Mouse (Mus musculus): ENCODE results near the gene Osbpl10. TPM values are rescaled to one million over a fixed set of nuclear protein-coding genes. Genes with fewer than 3 reads are reported as not detected.

Osbpl10 gene
- polyA plus RNA-seq, 1 experiment: not detected

DNA sequence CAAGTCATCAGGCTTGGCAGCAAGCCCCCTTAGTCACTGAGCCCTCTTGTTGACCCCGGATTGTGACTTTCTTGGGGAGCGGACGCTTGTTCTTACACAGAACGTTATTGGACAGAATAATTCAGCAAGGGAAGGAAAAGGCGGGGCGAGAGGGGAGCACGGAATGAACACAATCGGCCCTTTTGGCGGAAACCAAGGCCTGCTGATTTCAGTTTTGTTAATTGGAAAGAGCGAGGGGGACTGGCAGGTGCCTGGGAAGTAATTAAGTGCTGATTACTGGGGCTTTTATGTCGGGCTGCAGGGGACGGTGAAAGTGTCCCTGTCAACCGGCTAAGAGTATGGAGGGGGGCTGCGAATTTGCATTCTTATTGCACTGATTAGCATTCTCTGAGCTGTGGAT lies 59.8 kb downstream of the Osbpl10 start:
- H3K4me1 ChIP-seq (ENCODE audit: control insufficient read depth): no peaks in the 10 kb centered on the region
- no peak overlapping the region for H3K4me3 ChIP-seq (replicated peaks)
- no peaks in the 10 kb centered on the region for H3K9me3 ChIP-seq (ENCODE audit: control insufficient read depth, low read length)
- H3K27me3 ChIP-seq (ENCODE audit: control insufficient read depth): no peaks in the 10 kb centered on the region
- H3K36me3 ChIP-seq (ENCODE audit: control insufficient read depth): no peaks in the 10 kb centered on the region
- no peak for TF ChIP-seq GATA1 (IDR thresholded peaks at IDR 0.05; ENCODE audit: low read length)
- TF ChIP-seq TAL1 (IDR thresholded peaks at IDR 0.05; ENCODE audit: low read length): no peak

GRCm38 (mm10) chr9:115038686-115039085 lies 60.3 kb downstream of the Osbpl10 start:
- H3K9me3 ChIP-seq (ENCODE audit: control insufficient read depth, low read length): no peaks in the 10 kb centered on the region
- H3K36me3 ChIP-seq (ENCODE audit: control insufficient read depth): no peaks in the 10 kb centered on the region
- H3K4me1 ChIP-seq (ENCODE audit: control insufficient read depth): no peaks in the 10 kb centered on the region
- H3K27me3 ChIP-seq (ENCODE audit: control insufficient read depth): no peaks in the 10 kb centered on the region
- no peak overlapping the region for H3K4me3 ChIP-seq (replicated peaks)
- no peak for TF ChIP-seq GATA1 (IDR thresholded peaks at IDR 0.05; ENCODE audit: low read length)
- no peak for TF ChIP-seq TAL1 (IDR thresholded peaks at IDR 0.05; ENCODE audit: low read length)

DNA sequence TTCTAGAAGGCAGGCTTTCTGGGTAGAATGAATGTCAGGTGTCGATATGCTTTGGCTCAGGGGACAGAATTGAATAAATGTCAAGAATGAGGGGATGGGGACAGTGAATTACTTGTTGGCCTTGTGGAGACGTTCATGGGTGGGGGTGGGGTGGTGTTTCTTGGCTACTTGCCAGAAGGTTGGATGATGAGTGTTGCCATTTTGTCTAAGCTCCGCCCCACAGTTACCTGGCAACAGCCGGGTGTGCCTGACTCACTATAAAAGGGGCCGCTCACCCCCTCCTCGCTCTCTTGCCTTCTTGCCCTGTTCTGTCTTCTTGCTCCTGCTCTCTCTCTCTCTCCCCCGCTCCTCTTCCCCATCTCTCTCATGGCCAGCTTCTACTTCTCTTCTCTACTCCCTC lies 60.9 kb downstream of the Osbpl10 start:
- Histone ChIP-seq H3K4me1 (ENCODE audit: control insufficient read depth) (no peaks in the 10 kb centered on the region), H3K4me3 (replicated peaks) (no peak overlapping the region), H3K27me3 (ENCODE audit: control insufficient read depth) (no peaks in the 10 kb centered on the region), H3K9me3 (ENCODE audit: control insufficient read depth, low read length) (no peaks in the 10 kb centered on the region), H3K36me3 (ENCODE audit: control insufficient read depth) (no peaks in the 10 kb centered on the region)
- TF ChIP-seq TAL1 (IDR thresholded peaks at IDR 0.05; ENCODE audit: low read length) (no peak), GATA1 (IDR thresholded peaks at IDR 0.05; ENCODE audit: low read length) (no peak)

GRCm38 (mm10) chr9:115042571-115042970 lies 64.2 kb downstream of the Osbpl10 start:
- no peak overlapping the region for H3K4me3 ChIP-seq (replicated peaks)
- no peaks in the 10 kb centered on the region for H3K36me3 ChIP-seq (ENCODE audit: control insufficient read depth)
- H3K27me3 ChIP-seq (ENCODE audit: control insufficient read depth): no peaks in the 10 kb centered on the region
- H3K9me3 ChIP-seq (ENCODE audit: control insufficient read depth, low read length): no peaks in the 10 kb centered on the region
- no peaks in the 10 kb centered on the region for H3K4me1 ChIP-seq (ENCODE audit: control insufficient read depth)
- TF ChIP-seq GATA1 (IDR thresholded peaks at IDR 0.05; ENCODE audit: low read length) (no peak), TAL1 (IDR thresholded peaks at IDR 0.05; ENCODE audit: low read length) (no peak)

- Histone ChIP-seq H3K27me3 (ENCODE audit: control insufficient read depth) (no peaks in the 10 kb centered on the region), H3K4me1 (ENCODE audit: control insufficient read depth) (no peaks in the 10 kb centered on the region), H3K36me3 (ENCODE audit: control insufficient read depth) (no peaks in the 10 kb centered on the region), H3K9me3 (ENCODE audit: control insufficient read depth, low read length) (no peaks in the 10 kb centered on the region), H3K4me3 (replicated peaks) (no peak overlapping the region)
- no peak for TF ChIP-seq TAL1 (IDR thresholded peaks at IDR 0.05; ENCODE audit: low read length)
- TF ChIP-seq GATA1 (IDR thresholded peaks at IDR 0.05; ENCODE audit: low read length): no peak
These were observed 64.8 kb downstream of the Osbpl10 start for GRCm38 (mm10) chr9:115042971-115043706.

GRCm38 (mm10) chr9:115043881-115044770 lies 65.8 kb downstream of the Osbpl10 start:
- Histone ChIP-seq H3K9me3 (ENCODE audit: control insufficient read depth, low read length) (no peaks in the 10 kb centered on the region), H3K4me1 (ENCODE audit: control insufficient read depth) (no peaks in the 10 kb centered on the region), H3K36me3 (ENCODE audit: control insufficient read depth) (no peaks in the 10 kb centered on the region), H3K27me3 (ENCODE audit: control insufficient read depth) (no peaks in the 10 kb centered on the region), H3K4me3 (replicated peaks) (no peak overlapping the region)
- TF ChIP-seq TAL1 (IDR thresholded peaks at IDR 0.05; ENCODE audit: low read length): no peak
- TF ChIP-seq GATA1 (IDR thresholded peaks at IDR 0.05; ENCODE audit: low read length): no peak

DNA sequence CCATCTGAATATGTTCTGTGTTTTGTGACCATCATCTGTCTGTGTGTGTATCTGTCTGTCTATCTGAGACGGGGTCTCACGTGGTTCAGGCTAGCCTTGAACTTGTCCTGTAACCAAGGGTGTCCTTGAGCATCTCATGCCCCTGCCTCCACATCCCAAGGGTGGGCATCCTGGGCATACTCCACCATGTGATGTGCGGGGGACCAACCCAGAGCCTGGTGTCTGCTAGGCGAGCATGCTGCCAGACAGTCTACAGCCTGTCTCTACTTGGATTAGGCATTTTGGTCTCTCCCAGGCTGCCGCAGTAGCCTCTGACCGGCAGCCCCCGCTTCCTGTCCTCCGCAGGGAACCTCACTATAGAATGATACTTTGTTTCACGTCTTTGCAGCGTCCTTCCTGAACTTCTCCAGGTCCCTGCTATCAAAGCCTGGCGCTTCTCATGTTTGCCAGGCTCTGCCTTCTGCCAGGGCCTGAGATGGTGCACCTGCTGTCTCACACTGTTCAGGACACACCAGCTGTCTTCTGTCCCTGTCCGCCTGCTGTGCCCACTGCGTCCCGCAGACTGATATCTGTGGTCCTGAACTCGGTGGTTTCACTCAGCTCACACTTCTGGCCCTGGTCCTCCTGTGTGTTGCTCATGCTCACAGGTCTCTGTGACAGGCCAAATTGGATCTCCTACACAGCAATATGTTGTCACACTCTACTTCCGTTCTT lies 66.9 kb downstream of the Osbpl10 start:
- H3K9me3 ChIP-seq (ENCODE audit: control insufficient read depth, low read length): no peaks in the 10 kb centered on the region

GRCm38 (mm10) chr9:115046701-115047100 lies 68.3 kb downstream of the Osbpl10 start:
- Histone ChIP-seq H3K9me3 (ENCODE audit: control insufficient read depth, low read length) (no peaks in the 10 kb centered on the region), H3K27me3 (ENCODE audit: control insufficient read depth) (no peaks in the 10 kb centered on the region), H3K36me3 (ENCODE audit: control insufficient read depth) (no peaks in the 10 kb centered on the region), H3K4me1 (ENCODE audit: control insufficient read depth) (no peaks in the 10 kb centered on the region), H3K4me3 (replicated peaks) (no peak overlapping the region)
- no peak for TF ChIP-seq TAL1 (IDR thresholded peaks at IDR 0.05; ENCODE audit: low read length)
- TF ChIP-seq GATA1 (IDR thresholded peaks at IDR 0.05; ENCODE audit: low read length): no peak

More for the DNA sequence above, 66.9 kb downstream of the Osbpl10 start:
- Histone ChIP-seq H3K36me3 (ENCODE audit: control insufficient read depth) (no peaks in the 10 kb centered on the region), H3K4me1 (ENCODE audit: control insufficient read depth) (no peaks in the 10 kb centered on the region), H3K27me3 (ENCODE audit: control insufficient read depth) (no peaks in the 10 kb centered on the region), H3K4me3 (replicated peaks) (no peak overlapping the region)
- TF ChIP-seq GATA1 (IDR thresholded peaks at IDR 0.05; ENCODE audit: low read length): no peak
- no peak for TF ChIP-seq TAL1 (IDR thresholded peaks at IDR 0.05; ENCODE audit: low read length)

DNA sequence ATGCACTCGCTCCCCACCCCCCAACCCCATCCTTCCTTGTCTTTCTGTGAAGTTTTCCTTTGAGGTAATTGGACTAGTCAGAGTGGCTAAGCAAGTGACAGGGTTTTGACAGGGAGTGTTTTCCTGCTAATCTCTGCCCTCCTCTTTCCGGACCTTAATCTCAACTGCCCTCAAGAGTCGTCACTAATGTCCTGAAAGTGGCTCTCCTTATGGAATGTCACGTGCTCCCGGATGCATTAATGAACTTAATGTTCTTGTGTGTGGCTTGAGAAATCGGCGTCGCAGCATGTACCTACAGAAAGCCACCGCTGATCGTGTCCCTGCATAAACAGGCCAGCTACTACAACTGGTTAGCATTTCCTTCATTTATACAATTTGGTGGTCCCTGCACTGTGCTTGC lies 70.0 kb downstream of the Osbpl10 start:
- TF ChIP-seq TAL1 (IDR thresholded peaks at IDR 0.05; ENCODE audit: low read length) (no peak), GATA1 (IDR thresholded peaks at IDR 0.05; ENCODE audit: low read length) (no peak)
- H3K4me3 ChIP-seq (replicated peaks): no peak overlapping the region
- no peaks in the 10 kb centered on the region for H3K36me3 ChIP-seq (ENCODE audit: control insufficient read depth)
- no peaks in the 10 kb centered on the region for H3K27me3 ChIP-seq (ENCODE audit: control insufficient read depth)
- no peaks in the 10 kb centered on the region for H3K4me1 ChIP-seq (ENCODE audit: control insufficient read depth)
- H3K9me3 ChIP-seq (ENCODE audit: control insufficient read depth, low read length): no peaks in the 10 kb centered on the region

Data from erythroblast, embryonic 14.5 days (primary cell).